Mouse (Mus musculus): ENCODE results near the gene Cd5. TPM values are rescaled to one million over a fixed set of nuclear protein-coding genes. Genes with fewer than 3 reads are reported as not detected.

Gene Cd5
- polyA plus RNA-seq, 1 experiment from 2014 or later: 0.22 TPM

DNA sequence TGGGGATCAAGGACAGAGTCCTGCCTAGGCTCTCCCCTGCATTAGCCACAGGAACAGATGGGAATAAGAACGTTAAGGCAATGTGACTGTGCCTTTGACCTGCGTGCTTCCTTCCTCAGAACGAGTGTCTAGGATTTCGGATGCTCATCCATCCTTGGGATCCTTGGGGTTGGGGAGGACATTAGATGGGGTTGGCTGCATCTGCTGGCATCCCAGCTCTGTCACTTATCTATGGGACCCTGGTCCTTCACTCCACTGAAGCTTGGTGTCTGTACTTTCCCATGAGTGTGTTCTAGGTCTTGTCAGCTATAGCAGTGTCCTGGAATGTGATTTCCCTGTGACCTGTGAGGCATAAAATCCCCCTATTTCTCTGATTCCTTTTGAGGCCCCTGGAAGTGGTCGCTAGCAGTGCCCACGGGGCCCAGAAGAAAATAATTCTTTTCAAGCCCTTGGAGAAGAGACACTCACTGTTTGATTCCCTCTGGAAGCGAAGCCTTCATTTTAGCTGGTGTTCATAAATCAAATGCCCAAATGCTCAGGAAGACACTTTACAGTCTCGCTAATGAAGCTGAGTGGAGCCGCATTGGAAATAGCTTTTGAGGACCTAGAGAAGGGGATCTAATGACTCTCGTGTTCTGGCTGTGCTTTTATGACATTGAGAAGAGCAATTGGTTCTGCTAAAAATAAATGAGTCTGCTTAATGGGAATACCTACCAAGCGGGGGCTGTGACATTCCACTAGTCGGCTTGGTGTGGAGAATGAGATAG lies 30.8 kb upstream of the Cd5 start:
- Histone ChIP-seq H3K4me3 (no peak overlapping the region), H3K4me2 (replicated peaks) (no peak overlapping the region), H3K9me3 (no peaks in the 10 kb centered on the region), H3K27ac (replicated peaks) (no peak overlapping the region), H3K36me3 (no peaks in the 10 kb centered on the region), H3K9ac (replicated peaks) (no peak overlapping the region), H3K27me3 (no peaks in the 10 kb centered on the region), H3K4me1 (no peaks in the 10 kb centered on the region)
- 66% methylated on average over 12 of the region's 12 CpGs for whole genome bisulfite sequencing
- ATAC-seq (replicated peaks): no peak

DNA sequence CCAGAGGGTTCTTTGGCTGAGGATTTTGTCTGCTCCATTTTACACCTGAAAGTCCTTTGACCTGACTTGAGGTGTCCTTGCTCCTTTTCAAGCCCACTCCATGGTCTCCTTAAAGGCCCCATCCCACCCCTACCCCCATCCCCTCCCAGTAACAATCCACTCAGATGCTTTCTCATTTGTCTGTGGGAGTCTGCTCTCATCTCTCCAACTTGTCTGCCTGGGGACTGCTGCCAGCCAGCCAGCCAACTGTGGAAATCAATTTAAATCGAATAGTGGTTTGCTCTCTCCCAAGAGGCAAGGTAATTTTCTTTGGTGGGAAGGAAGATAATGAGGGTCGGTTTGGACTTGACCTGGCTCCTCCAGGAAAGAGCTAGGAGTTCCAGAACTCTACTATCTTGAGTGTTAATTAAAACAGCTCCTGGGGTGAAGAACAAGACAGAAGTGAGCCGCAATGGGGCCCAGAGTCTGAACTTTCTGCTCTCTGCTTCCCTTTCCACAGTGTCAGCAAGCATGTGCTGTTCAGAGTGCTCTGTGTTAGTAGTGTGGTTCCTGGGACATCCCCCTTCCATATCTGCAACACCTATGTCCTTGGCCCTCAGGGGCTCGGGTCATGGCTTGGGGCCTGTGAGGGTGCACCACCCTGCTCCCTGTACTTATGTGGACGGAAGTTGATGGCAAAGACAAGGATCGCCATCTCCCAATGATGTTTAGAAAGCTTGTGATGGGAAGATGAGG lies 30.1 kb upstream of the Cd5 start:
- no peak overlapping the region for H3K9ac ChIP-seq (replicated peaks)
- H3K27ac ChIP-seq (replicated peaks): no peak overlapping the region
- ATAC-seq (replicated peaks): no peak
- no peaks in the 10 kb centered on the region for H3K27me3 ChIP-seq
- H3K36me3 ChIP-seq: no peaks in the 10 kb centered on the region
- no peaks in the 10 kb centered on the region for H3K4me1 ChIP-seq
- 67% methylated on average over 6 of the region's 6 CpGs for WGBS
- H3K4me2 ChIP-seq (replicated peaks): no peak overlapping the region
- no peaks in the 10 kb centered on the region for H3K9me3 ChIP-seq
- H3K4me3 ChIP-seq: no peak overlapping the region

DNA sequence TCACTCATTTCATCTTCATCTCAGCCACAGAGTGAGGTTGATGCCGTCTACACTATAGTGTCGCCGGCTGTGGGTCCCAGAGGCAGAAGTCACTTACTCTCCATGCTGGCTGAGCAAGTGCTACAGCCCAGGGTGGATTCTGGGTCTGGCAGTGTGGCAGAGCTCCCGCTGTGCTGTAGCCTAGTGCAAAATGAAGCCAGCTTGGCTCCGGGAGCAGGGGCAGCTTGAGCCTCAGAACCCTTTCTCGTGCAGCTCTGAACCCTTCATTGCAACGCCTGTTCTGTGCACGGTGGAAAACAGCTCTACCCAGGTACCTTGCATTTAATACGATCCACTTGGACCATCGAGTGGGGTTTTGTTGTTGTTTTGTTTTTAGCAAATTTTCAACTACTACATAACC lies 28.8 kb upstream of the Cd5 start:
- H3K27ac ChIP-seq (replicated peaks): no peak overlapping the region
- H3K9ac ChIP-seq (replicated peaks): no peak overlapping the region
- no peak for ATAC-seq (replicated peaks)
- H3K36me3 ChIP-seq: no peaks in the 10 kb centered on the region
- H3K9me3 ChIP-seq: no peaks in the 10 kb centered on the region
- no peaks in the 10 kb centered on the region for H3K4me1 ChIP-seq
- WGBS: 87% methylated on average over 10 of the region's 10 CpGs
- no peak overlapping the region for H3K4me3 ChIP-seq
- H3K4me2 ChIP-seq (replicated peaks): no peak overlapping the region
- no peaks in the 10 kb centered on the region for H3K27me3 ChIP-seq

DNA sequence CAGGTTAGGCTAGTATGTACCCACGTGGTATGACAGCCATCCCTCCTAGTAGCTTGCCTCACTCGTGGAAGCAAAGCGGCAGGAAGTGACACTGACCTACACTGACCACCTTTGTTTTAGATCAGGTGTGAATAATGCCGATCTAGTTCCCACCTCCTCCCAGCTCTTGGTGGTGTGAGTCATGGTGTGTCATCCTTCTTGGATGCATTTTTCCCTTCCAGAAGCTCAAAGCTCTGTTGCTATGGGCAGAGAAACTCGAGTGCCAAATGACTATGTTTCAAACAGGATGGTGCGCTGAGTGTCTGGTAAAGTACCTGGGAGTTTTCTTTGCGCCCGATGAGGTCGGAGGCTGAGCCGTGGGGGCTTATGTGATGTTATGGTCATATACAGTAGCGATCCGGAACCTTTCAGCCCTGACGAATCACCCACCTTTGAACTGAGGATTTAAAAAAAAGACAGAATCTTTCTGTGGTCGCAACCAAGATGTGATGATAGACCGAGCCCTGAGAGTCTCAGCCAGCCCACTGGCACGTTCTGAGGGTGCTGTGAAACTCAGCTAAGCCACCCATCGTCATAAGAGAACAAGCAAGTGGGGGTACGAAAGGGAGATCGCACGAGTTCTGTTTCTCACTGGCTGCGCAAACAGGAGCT lies 24.7 kb upstream of the Cd5 start:
- H3K4me3 ChIP-seq: no peak overlapping the region
- H3K27ac ChIP-seq (replicated peaks): no peak overlapping the region
- no peak overlapping the region for H3K9ac ChIP-seq (replicated peaks)
- H3K9me3 ChIP-seq: no peaks in the 10 kb centered on the region
- no peak overlapping the region for H3K4me2 ChIP-seq (replicated peaks)
- H3K4me1 ChIP-seq: no peaks in the 10 kb centered on the region
- WGBS: 84% methylated on average over 21 of the region's 21 CpGs
- H3K27me3 ChIP-seq: no peaks in the 10 kb centered on the region
- no peaks in the 10 kb centered on the region for H3K36me3 ChIP-seq
- ATAC-seq (replicated peaks): no peak

DNA sequence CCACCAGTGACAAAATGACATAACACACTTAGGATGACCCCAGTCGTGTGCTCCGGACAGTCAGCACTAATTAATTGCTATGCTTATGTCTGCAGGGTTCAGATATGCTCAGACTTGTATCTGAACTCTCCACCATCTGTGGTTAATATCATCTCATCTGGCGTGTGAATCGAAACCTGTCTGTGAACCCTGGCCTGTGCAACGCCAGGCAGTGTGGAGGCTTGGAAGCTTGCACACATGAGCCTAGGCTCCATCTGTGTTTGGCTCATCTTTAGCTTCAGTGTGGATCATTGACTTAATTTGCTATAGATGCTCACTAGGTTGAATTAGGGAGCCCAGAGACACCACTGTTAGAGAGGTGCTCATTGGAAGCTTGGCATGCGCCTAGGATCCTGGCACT lies 23.7 kb upstream of the Cd5 start:
- Histone ChIP-seq H3K4me2 (replicated peaks) (no peak overlapping the region), H3K27me3 (no peaks in the 10 kb centered on the region), H3K9ac (replicated peaks) (no peak overlapping the region), H3K9me3 (no peaks in the 10 kb centered on the region), H3K36me3 (no peaks in the 10 kb centered on the region), H3K27ac (replicated peaks) (no peak overlapping the region), H3K4me3 (no peak overlapping the region), H3K4me1 (no peaks in the 10 kb centered on the region)
- WGBS: 81% methylated on average over 6 of the region's 6 CpGs
- no peak for ATAC-seq (replicated peaks)

DNA sequence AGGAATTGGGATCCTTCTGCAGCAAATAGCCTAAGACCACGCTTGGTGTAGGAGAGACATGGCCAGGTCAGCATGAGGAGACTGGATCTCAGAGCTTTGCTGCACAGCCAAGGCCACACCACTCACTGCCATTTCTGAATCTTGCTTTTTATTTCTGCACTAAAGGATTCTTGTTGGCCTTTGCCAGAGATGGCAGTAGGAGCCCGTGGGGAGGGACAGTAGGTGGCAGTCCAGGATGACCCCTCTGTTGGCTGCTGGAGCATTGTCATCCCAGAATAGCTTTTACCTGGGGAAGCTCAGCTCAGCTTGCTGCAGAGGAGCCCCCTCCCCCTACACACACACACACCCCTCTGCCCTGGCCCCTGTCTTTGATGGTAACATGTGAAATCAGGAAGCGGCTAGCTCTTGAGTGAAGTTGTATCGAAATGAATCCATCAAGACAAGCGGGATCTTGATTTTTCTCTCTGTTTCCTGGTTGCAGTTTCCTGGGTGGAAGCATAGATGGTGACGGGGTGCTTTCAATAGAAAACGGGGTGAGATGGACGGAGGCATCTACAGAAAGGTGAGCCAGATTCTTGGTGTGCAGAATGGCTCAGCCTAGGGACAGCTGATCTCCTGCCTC lies 23.1 kb upstream of the Cd5 start:
- Histone ChIP-seq H3K9ac (replicated peaks) (no peak overlapping the region), H3K36me3 (no peaks in the 10 kb centered on the region), H3K4me2 (replicated peaks) (no peak overlapping the region), H3K27ac (replicated peaks) (no peak overlapping the region), H3K9me3 (no peaks in the 10 kb centered on the region), H3K4me1 (no peaks in the 10 kb centered on the region), H3K27me3 (no peaks in the 10 kb centered on the region), H3K4me3 (no peak overlapping the region)
- no peak for ATAC-seq (replicated peaks)
- WGBS: 87% methylated on average over 8 of the region's 8 CpGs

DNA sequence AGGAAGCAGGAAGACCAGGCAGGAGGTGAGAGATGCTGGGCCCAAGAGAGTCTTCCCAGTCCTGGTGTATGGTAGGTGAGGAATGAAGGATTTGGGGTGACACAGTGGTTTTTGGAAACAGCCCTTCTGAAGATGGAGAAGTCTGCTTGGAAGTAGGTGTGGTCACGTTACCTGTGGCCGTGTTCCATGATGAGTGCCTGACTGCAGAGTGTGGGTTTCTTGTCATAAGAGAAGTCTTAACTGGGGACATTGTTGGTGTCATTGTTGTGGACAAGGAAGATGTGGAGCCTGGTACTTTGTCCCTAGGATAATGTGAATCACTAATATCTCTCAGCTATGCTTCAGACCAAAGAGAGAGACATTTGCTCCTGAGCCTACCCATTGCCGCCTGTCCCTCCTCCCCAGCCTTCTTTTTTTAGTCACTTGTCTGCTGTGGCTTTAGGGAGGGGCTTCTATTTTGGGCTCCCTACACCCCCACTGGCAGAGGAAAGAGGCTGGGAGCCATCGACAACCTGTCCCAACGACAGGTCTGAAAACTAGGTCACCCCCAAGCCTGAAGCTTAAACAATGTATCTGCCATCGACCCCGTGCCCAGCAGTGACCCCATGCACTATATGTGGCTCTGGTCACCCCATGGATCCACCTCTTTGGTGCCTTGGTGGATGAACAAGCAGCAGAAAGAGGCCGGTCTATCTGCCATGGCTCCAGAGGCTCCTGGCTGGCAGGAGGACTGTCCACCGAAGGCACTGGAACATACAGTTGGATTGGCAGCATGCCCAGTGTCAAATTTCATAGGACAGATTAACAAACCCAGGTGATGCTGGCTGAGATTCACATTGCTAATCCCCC lies 21.4 kb upstream of the Cd5 start:
- Histone ChIP-seq H3K27me3 (no peaks in the 10 kb centered on the region), H3K36me3 (no peaks in the 10 kb centered on the region), H3K4me3 (no peak overlapping the region), H3K9ac (replicated peaks) (no peak overlapping the region), H3K4me1 (no peaks in the 10 kb centered on the region), H3K4me2 (replicated peaks) (no peak overlapping the region), H3K27ac (replicated peaks) (no peak overlapping the region), H3K9me3 (no peaks in the 10 kb centered on the region)
- ATAC-seq (replicated peaks): no peak
- 89% methylated on average over 9 of the region's 9 CpGs for WGBS

DNA sequence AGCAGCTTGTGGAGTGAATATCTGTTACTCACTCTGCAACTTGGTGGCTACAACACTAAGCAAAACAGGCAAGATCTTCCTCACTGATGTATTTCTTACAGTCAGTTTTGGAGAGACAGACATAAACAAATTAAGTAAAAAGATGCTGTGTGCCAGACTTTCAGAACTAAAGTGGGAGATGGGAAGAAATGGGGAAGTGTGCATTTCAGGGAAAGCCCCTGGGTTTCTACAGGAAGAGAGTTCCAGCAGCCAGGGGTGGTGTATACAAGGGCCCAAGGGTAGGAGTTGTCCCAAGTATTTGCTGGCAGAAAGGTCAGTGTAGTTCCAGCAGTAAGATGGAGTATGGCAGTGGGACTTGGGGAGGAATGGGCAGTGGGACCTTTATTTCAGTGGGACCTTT lies 20.7 kb upstream of the Cd5 start:
- H3K27ac ChIP-seq (replicated peaks): no peak overlapping the region
- no peak overlapping the region for H3K4me2 ChIP-seq (replicated peaks)
- no peaks in the 10 kb centered on the region for H3K9me3 ChIP-seq
- ATAC-seq (replicated peaks): no peak
- H3K9ac ChIP-seq (replicated peaks): no peak overlapping the region
- no peaks in the 10 kb centered on the region for H3K4me1 ChIP-seq
- no peak overlapping the region for H3K4me3 ChIP-seq
- H3K27me3 ChIP-seq: no peaks in the 10 kb centered on the region
- no peaks in the 10 kb centered on the region for H3K36me3 ChIP-seq

DNA sequence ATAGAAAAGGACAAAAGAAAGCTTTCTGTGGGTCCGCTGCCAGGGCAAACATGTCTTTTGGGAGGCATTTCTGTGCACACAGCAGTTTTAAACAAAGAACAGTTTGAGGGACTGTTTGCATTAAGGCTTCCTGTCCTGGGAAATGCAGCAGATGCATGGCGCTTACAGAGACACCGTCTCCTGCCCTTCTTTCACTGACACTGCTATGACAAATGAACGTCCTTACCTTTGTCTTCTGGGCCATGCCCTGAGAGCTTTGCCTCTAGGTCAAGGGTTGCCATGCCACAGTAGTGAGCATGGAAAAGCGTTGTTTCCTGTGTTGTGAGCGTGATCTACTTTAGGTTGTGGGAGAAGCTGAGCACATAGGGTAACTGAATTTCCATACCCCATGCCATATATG lies 19.9 kb upstream of the Cd5 start:
- WGBS: 71% methylated on average over 6 of the region's 6 CpGs
- Histone ChIP-seq H3K27ac (replicated peaks) (no peak overlapping the region), H3K36me3 (no peaks in the 10 kb centered on the region), H3K4me3 (no peak overlapping the region), H3K4me2 (replicated peaks) (no peak overlapping the region), H3K9me3 (no peaks in the 10 kb centered on the region), H3K4me1 (no peaks in the 10 kb centered on the region), H3K27me3 (no peaks in the 10 kb centered on the region), H3K9ac (replicated peaks) (no peak overlapping the region)
- no peak for ATAC-seq (replicated peaks)

DNA sequence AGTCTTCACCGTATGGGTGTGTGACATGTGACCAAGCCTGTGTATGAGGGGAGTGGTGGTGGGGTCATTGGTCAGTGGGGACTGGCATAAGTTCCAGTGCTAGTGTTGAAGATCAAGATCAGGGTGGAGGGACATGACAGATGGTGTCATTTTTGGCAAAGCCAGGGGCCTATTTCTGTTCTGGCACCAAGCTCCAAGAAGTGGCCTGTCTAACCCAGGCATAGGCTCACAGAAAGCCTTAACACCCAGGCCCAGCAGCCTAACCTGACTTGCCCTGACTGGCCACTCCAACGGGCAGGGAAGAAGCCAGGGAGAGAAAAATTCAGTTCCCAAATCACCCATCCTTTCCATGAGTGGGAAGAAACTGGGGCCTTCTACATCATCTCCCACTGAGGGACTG lies 18.7 kb upstream of the Cd5 start:
- H3K27ac ChIP-seq (replicated peaks): no peak overlapping the region
- no peak overlapping the region for H3K4me2 ChIP-seq (replicated peaks)
- H3K27me3 ChIP-seq: no peaks in the 10 kb centered on the region
- no peak overlapping the region for H3K4me3 ChIP-seq
- no peak for ATAC-seq (replicated peaks)
- no peak overlapping the region for H3K9ac ChIP-seq (replicated peaks)
- no peaks in the 10 kb centered on the region for H3K9me3 ChIP-seq
- H3K36me3 ChIP-seq: no peaks in the 10 kb centered on the region
- 79% methylated on average over 2 of the region's 2 CpGs for WGBS
- no peaks in the 10 kb centered on the region for H3K4me1 ChIP-seq

DNA sequence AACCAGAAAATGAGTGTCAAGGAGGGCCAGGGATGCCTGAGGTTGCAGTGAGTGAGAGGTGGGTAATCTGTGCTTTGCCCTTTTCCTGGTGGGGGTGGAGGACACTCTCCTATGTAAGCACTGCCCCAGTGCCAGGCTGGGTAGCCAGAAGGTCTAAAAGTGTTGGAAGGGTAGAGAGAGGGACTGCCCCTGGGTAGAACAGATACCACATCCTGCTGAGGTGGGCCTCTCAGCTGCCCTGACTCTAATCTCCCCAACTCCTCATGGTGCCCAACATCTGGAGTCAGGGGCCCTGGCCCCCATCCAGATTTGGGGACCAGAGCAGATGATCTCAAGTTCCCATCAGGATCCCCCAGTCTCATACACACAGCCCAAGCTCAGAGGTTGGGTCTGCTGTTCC lies 18.3 kb upstream of the Cd5 start:
- H3K9me3 ChIP-seq: no peaks in the 10 kb centered on the region
- H3K27me3 ChIP-seq: no peaks in the 10 kb centered on the region
- no peak overlapping the region for H3K9ac ChIP-seq (replicated peaks)
- H3K4me3 ChIP-seq: no peak overlapping the region
- ATAC-seq (replicated peaks): no peak
- H3K36me3 ChIP-seq: no peaks in the 10 kb centered on the region
- no peaks in the 10 kb centered on the region for H3K4me1 ChIP-seq
- no peak overlapping the region for H3K27ac ChIP-seq (replicated peaks)
- H3K4me2 ChIP-seq (replicated peaks): no peak overlapping the region

DNA sequence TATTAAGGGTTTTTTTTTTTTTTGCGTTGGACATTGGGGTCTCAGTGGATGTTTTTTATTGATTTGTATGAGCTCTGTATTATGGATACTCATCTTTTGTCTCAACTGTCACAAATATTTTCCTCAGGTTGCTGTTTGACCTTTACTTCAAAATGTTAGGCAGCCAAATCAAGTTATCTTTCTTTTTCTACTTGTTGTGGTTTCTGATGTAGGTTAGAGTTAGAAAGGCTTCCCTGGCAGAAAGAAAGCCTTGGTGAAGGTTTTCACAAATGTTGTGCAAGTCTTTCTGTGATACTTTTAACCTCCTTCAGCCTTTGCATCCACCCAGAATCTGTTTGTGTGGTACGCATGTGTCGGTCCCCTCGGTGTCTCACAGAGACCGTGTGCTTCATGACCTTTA lies 13.8 kb upstream of the Cd5 start:
- no peaks in the 10 kb centered on the region for H3K4me1 ChIP-seq
- H3K36me3 ChIP-seq: no peaks in the 10 kb centered on the region
- no peaks in the 10 kb centered on the region for H3K27me3 ChIP-seq
- H3K9me3 ChIP-seq: no peaks in the 10 kb centered on the region
- H3K9ac ChIP-seq (replicated peaks): no peak overlapping the region
- no peak for ATAC-seq (replicated peaks)
- H3K4me2 ChIP-seq (replicated peaks): no peak overlapping the region
- WGBS: 94% methylated on average over 5 of the region's 5 CpGs
- no peak overlapping the region for H3K4me3 ChIP-seq
- no peak overlapping the region for H3K27ac ChIP-seq (replicated peaks)
